Mouse (Mus musculus): ENCODE data around the gene Gm8909.
"Not testable (repeated sequence)": the region's sequence is repeated elsewhere in the genome, so short reads cannot be mapped to it uniquely, and the experiment has no call there.

The Gm8909 gene

DNA sequence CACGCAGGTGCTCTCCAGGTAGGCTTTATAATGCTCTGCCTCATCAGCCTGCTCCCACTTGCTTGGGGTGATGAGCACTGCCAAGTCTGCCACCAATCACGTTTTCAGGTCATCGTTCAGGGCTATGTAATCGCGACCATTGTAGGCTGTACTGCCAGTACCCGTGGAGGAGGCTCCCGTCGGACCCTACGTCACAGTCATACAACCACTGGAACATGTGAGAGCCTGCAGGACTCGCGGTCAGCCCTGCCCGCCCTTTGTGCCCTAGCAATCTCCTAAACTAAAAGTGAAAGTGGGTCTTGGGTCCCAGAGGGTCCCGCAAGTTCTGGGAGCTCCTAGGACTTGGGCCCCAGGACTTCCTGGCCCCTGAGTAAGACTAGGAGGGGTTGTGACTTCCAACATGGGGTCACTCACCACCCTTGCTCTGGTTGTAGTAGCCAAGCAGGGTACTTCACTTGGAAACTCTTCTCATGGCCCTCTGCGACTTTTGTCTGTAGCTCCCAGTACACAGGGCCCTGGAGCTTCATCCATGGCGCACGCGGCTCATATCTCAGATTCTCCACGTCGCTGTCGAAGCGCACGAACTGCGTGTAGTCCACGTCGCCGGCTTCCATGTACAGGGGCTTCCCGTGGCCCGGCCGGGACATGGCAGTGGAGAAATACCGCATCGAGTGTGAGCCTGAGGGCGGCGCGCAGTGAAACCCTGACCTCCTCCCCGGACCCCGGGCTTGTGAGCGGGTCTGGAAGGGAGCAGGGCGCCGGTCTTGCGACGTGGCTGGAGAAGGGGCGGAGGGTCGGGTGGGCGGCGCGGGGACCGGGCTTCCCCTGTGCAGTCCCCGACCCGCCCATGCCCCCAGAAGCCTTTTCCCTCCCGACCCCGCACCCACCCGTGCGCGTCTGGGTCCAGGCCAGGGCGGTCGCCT, 6.9 kb downstream of the Gm8909 start:
- peak in 1 of 2 experiments; percentile 27 for DNase-seq (ENCODE audit: low spot score in 2 of 2)

DNA sequence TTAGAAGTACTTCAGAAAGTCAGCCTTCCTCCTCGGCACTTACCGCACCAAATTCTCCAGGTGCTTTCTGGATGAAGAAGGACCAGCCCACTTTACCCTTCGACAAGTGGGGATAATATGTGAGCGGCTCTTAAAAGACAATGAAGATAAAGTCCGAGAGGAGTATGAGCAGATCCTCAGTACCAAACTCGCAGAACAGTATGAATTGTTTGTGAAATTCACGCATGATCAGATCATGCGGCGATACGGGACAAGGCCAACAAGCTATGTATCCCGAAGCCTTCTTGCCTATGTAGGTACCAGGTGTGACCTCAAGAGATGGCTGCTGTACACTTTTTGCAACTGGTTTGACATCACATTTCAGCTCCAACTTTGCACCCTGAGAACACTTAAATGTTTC, 10.1 kb downstream of the Gm8909 start:
- DNase-seq (ENCODE audit: low spot score in 2 of 2): not testable (repeated sequence)

DNA sequence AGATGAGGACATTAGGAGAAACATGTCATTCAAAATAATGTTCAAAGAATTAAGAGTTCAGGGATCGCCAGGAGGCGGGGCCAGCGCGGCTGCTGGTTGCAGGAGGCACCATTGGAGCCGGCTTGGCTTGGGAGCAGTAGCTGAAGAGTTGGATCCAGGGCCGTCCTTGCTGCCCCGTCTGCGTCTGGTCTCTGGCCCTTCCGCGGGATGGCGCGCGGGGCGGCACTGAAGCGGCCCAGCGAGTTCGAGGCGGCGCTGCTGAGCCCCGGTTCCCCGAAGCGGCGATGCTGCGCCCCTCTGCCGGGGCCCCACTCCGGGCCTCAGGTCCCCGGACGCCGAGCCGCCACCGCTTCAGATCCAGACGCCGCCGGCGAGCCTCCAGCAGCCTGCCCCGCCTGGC, 10.6 kb downstream of the Gm8909 start:
- DNase-seq (ENCODE audit: low spot score in 2 of 2): not testable (repeated sequence)

DNA sequence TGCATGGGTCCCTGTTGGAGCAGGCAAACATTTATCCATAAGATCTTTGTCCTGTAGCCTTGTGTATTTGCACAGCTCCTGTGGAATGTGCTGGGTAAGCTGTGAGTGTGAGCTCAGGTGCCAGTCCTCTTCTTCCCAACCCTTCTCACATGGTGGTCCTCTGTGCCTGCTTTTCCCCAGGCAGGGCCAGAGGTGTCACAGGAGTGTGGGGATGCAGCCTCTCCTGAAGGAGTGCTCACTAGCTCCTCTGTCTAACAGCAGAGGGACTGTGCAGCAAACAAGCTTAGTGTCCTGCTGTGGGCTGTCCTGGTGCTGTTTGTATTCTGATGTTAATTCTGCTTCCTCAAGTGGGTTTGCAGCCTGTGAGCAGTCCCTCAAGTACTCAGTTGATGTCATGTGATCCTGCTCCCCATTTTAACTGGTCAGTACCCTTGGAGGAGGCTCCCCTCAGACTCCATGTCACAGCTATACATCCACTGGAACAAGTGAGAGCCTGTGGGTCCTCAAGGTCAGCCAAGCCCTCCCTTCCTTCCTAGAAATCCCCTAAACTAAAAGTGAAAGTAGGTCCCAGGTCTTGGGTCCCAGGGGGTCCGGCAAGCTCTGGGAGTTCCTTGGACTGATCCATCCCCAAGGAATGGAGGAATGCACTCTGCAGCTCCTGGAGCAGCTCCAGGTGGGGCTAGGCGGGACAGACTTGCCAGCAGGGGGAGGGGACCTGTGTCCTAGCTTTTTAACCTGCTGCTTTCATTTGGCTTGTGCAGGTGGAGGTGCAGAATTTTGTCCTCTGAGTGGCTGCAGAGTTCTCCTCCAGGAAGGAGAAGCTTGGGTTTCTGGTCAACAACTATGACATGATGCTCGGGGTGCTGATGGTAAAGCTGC, 13.8 kb downstream of the Gm8909 start:
- DNase-seq (ENCODE audit: low spot score in 2 of 2): no peak

DNA sequence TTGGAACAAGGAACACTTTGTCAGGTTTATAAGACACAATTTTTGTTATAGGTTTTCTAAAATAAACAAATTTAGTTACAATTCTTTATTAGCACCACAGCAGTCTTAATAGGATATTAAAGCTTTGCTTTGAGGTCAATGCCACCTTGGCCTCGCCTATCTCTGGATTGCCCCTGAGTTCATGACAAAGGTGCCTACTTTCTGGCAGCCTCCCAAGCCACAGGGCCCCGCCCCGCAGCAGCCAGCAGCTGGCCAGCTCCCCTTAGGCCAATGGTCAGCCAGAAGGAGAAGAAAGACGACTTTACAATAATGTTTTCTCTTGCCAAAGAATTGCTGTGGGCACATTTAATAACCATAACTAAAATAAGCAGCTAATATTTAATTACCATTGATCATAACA, 17.1 kb downstream of the Gm8909 start:
- not testable (repeated sequence) for DNase-seq (ENCODE audit: low spot score in 2 of 2)

DNA sequence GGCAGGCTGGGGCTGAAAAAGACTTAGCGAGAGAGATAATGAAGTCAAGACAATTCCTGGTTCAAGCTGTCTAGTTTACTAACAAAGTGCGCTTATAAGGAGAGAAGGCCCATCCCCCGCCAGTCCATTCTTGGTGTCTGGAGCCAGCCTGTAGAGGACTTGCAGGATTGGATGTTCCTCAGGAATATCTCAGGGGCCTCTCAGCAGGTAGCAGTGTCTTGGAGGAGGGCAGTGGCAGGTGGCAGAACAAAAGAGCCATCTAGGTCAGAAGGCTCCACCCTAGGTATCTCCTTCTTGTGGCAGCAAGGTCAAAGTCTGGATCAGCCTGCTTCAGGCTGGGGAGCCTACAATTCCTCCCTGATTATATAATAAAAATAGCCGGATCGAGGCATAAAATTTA, 19.9 kb downstream of the Gm8909 start:
- DNase-seq (ENCODE audit: low spot score in 2 of 2): not testable (repeated sequence)

DNA sequence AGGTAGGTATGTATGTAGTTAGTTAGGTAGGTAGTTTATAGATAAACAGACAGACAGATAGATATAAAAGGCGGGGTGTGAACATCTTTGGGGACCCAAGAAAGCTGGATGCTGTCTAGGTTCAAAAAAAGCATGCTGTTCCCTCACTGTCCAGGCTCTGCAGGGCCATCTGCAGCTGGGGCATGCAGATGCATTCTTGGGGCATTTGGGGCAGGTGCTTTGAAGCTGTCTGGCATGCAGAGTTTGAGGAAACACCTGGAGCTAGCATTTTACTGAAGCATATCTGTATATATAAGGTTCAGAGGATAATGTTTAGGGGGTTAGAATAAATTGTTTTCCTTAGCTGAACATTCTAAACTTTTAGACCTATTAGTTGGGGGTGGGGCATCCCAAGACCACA, 21.4 kb downstream of the Gm8909 start:
- not testable (repeated sequence) for DNase-seq (ENCODE audit: low spot score in 2 of 2)

DNA sequence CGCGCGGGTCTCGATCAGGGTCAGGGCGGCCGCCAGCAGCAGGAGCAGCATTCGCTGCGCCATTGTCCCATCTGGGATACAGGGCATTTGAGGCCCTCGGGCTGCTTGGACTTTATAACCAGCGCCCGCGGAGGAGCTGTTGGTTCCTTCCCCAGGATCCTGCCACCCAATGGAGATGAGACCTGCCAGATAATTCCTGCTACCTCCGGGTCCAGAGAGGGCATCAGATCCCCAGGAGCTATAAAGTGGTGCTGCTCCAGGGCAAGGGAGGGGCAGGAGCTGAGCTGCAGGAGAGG, 22.5 kb downstream of the Gm8909 start:
- not testable (repeated sequence) for DNase-seq (ENCODE audit: low spot score in 2 of 2)

DNA sequence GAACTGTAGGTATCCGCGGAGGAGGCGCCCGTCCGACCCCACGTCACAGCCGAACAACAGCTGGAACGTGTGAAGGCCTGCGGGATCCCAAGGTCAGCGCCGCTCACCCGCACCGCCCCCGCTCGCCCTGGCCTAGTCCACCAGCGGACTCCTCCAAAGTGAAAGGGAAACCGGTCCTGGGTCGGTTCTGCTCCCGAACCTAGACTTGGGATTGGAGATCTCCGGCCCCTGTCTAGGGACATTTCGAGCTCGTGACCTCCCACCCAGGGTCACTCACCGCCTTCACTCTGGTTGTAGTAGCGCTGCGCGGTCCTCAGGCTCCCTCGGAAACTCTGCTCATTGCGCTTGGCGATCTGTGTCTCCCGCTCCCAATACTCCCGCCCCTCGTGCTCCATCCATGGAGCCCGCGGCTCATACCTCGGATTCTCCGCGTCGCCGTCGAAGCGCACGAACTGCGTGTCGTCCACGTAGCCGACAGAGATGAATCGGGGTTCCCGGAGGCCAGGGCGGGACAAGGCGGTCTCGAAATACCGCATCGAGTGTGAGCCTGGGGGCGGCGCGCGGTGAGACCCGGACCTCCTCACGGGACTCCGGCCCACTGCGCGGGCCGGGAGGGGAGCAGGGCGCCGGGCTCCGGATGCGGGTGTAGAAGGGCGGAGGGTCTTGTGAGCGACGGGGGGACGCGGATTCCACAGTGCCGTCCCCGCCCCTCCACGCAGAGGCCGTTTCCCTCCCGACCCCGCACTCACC, 23.1 kb downstream of the Gm8909 start:
- peak; percentile 26 to 39 for DNase-seq (ENCODE audit: low spot score in 2 of 2)

DNA sequence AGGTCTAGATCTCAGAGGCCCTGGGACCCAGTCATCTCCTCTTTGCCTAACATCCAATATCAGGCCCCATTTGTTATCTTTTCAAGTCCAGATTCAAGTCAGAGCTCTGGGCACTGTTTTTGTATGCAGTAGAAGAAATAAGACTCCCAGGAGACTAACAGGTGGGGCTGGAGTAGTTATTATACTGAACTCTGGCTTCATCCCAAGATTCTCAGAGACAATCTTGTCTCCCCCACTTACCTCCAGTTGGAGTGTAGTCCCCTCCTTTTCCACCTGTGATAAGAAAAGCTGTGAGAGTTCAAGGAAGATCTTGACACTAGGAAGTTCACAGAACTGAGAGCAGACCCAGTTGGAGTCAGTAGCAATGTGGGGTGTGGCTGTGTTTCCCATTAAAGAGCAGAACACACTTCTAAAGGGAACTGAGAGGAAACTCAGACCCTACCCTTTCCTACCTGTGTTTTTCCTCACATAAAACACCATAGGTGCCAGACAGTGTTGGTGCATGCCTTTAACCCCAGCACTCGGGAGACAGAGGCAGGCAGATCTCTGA, 32.0 kb downstream of the Gm8909 start:
- DNase-seq (ENCODE audit: low spot score in 2 of 2): not testable (repeated sequence)

DNA sequence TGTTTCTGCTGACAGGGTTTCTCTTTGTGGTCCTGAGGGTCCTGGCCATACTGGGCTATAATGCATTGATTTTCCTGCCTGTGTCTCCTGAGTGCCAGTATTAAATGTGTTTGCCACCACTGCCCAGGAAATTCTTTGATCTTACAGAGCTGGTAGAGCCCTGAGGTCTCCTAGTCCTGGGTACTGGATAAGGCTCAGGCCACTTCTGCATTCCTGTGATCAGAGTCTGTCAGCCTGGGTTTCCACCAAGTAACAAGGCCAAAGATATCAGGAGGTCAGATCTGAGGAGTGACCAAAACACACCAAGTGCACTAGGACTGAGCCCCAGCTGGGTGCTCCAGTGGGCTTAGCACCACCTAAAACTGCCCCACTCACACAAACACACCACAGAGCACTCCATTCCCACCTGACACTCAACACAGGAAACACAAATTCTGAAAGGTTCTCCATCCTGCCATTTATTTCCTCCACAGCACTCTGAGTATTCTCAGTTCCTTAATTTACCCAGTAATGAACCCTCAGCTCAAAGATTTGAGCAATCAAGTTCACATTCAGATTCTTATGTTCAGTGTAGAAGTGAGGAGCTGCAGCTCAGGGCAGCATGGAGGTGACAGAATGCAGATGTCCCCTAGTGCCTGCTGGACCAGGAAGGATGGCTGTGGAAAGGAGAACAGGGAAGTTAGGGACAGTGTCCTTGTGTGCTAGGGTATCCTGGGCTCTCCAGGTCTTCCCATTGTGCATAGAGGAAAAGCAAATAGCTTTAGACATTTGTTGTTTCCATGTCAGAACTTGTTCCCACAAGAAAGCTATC, 32.7 kb downstream of the Gm8909 start:
- not testable (repeated sequence) for DNase-seq (ENCODE audit: low spot score in 2 of 2)

DNA sequence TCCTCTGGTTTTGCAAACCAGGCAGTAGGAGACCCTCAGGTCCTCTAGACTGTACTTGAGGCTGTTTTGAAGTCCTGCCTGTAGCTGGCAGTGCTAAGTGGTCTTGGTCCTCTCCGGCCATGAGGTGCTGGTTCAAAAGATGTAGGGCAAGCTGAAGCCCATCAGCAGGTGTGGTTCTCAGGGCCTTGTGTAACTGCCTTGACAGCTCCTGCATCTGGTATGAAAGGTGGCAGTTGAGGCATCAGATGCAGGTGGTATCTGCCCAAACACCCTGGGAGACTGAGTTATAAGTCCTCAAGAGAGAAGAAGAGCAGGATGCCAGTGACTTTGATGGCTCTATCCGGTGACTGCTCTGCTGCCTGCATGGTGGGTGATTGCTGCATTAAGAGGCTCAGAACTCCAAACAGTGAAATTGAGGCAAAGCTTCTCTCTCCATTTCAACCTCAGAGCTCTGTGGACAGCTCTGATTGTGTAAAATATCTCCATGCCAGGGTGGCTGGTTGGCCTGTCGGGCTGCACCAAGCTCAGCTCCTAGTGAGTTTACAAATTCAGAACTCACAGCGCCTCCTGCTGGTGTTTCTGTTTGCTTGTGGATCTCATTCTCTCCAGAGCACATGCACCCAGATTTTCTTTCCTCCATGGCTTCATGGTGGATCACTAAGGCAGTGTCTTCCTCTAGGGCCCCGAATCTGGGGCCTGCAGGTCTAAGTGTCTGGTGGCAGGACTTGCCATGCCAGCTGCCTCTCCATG, 36.6 kb downstream of the Gm8909 start:
- DNase-seq (ENCODE audit: low spot score in 2 of 2): no peak

DNA sequence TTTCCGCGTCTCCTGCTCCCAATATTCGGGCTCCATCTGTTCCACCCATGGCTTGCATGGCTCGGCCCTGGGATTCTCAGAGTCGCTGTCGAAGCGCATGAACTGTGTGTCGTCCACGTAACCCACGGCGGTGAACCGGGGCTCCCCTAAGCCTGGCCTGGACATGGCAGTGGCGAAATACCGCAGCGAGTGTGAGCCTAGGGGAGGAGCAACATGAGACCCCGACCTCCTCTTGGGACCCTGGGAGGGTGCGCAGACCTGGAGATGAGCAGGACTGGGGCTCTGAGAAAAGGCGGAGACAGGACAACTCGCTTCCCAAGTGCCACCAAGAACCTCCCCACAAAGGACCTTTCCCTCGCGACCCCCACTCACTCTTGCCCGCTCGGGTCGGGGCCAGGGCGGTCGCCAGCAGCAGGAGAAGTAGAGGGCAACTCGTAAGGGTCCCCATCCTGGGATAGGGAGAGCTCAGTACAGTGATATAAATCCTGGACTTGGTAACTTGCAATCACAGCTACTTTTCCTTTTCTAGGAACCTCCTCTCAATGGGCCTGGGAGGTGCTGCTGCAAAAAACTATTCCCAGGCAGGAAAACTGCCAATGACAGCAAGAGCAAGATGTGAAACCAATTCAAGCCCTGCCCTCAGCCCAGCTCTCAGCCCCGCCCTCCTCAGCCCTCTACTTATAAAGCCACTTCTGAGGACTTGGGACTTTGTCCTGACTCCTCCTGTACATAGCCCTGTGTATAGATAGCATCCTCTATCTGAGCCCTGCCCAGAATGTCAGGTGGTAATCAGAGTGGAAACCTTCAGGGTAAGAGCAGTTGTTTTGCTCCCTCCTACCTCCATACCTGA, 39.1 kb downstream of the Gm8909 start, which contains the start of gene Gm7030:
Gene Gm7030 (minus strand): TSS at position 458 of the 850 bp plus-strand sequence.
- DNase-seq (ENCODE audit: low spot score in 2 of 2): not testable (repeated sequence)

DNA sequence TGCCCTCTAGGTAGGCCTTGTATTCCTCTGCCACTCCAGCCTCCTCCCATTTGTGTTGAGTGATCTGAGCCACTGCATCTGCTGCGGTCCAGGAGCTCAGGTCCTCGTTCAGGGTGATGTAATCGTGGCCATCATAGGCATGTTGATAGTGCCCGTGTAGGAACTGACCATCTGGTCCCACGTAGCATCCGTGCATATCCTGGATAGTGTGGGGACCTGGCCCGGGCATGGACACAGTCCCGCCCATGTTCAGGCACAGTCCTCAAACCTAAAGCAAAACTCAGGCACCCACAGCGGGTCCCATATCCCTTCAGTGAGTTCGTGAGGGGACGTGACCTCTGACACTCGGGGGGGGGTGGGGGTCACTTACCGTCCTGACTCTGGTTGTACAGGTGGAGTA, 39.8 kb downstream of the Gm8909 start:
- DNase-seq (ENCODE audit: low spot score in 2 of 2): not testable (repeated sequence)

DNA sequence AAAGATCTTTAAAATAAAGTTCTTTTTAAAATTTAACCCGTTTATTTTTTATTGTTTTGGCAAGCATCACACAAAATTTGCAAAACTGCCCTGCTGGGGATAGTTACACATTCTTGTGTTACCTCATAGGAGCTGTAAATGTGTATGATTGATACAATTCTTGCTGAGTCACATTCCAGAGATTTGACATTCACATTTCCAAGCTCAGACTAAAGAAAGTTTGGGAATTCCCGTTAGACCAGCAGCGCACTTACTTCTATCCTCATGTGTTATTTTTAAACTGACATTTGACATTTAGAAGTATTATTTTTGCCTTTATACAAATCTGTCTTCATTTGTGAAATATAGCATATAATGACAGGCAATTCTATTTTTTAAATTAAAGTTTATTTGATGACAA, 44.2 kb downstream of the Gm8909 start:
- DNase-seq (ENCODE audit: low spot score in 2 of 2): not testable (repeated sequence)

DNA sequence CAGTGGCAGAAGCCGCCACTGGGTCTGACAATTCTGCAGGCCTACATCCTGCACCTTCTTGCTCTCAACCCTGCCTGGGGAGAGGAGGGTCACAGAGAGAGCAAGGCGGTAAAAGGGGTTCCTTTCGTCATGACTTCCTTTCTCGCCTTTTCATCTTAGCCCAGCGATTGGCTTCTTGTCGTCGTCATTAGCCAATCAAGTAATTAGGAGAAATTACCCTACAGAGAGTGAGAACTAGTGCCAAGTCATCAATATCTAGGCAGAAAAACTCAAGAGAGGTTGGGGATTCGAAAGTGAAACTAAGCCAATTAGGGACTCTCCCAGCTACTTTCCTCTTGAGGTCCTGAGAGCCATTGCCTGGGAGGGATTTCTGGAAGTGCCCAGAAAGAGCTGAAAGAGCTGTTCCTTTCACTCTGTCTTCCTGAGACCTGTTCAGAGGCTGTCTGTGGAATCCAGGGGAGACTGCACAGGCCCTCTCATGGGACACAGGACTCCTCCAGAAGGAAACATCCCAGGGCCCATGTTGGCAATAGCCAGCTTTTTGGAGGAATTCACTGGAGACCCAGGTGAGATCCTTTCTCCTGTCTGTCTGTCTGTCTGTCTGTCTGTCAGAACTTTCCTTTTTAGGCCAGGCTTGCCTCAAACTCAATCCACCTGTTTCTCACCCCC, 46.9 kb downstream of the Gm8909 start, which contains the start of gene Gm19684:
Gene Gm19684 (plus strand): TSS at position 327 of the 669 bp plus-strand sequence.
- DNase-seq (ENCODE audit: low spot score in 2 of 2): peak; percentile 86 to 90

DNA sequence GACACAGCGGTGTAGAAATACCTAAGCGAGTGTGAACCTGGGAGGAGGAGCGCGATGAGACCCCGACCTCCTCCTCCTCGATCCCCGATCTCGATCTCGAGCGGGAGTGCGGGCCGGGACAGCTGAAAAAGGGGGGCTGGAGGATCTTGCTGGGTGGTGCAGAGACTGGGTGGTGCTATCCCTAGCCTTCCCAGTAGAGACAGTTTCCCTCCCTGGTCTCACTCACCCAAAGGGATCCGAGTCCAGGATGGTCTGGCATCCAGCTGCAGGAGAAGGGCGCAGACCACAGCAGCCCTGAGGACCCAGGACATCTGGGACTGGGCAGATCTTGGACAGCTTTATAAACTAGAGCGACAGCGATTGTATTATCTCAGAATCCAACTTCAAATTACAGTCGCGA, 47.5 kb downstream of the Gm8909 start:
- DNase-seq (ENCODE audit: low spot score in 2 of 2): not testable (repeated sequence)

DNA sequence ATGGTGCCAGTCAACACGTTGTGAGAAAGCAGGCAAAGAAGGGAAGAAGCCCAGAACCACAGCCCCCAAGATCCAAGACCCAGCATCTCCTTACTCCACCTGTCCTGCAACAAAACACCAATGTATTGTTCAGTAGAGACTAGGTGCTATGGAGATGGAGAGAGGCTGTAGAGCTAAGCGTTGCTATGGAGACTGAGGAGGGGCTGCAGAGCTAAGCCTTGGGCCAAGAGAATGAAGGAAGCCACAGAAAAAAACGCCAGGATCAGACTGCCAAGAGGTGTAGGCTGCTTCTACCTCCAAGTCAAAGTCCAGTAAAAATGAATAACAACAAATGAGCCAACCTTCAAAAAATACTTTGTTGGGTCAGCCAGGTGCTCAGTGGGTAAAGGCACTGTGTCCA, 51.8 kb downstream of the Gm8909 start:
- not testable (repeated sequence) for DNase-seq (ENCODE audit: low spot score in 2 of 2)

Measured in natural killer cell, adult 2 months (primary cell).